Mouse (Mus musculus) urinary bladder, postnatal 0 days (tissue): ENCODE measurements around the gene Adra2a. TPM values are rescaled to one million over a fixed set of nuclear protein-coding genes. Genes with fewer than 3 reads are reported as not detected.

Experiments used
- polyA plus RNA-seq: library from polyadenylated mRNA; unstranded; fragments of >200 nt; fragmentation: Nextera tagmentation; extraction: Ambion mirVana; gene quantifications from 2 replicates; pipeline ENCODE4 v1.2.1, GENCODE M21; 2015

The Adra2a gene
- 0.04 TPM in 1 of 2 replicates, not detected in the other for polyA plus RNA-seq

GRCm38 (mm10) chr19:54043851-54044250, at the start of gene Adra2a:
TSS of gene Adra2a (plus strand) at chr19:54044151.

Other genes starting within 250 kb of the Adra2a start
- gene Pdcd4, start 151.9 kb upstream of the Adra2a start, polyA plus RNA-seq, result 50.7 and 51.8 TPM in 2 replicates
- 28.1 and 39.2 TPM in 2 replicates for gene Shoc2, start 99.8 kb upstream of the Adra2a start, polyA plus RNA-seq
- 62.4 and 70.7 TPM in 2 replicates for gene Bbip1, start 99.5 kb upstream of the Adra2a start, polyA plus RNA-seq